Mouse (Mus musculus): ENCODE data around the gene Gbp3. TPM values are rescaled to one million over a fixed set of nuclear protein-coding genes. Genes with fewer than 3 reads are reported as not detected.

Gbp3 gene
- polyA plus RNA-seq, 1 experiment from 2014 or later: 4.3 TPM

DNA sequence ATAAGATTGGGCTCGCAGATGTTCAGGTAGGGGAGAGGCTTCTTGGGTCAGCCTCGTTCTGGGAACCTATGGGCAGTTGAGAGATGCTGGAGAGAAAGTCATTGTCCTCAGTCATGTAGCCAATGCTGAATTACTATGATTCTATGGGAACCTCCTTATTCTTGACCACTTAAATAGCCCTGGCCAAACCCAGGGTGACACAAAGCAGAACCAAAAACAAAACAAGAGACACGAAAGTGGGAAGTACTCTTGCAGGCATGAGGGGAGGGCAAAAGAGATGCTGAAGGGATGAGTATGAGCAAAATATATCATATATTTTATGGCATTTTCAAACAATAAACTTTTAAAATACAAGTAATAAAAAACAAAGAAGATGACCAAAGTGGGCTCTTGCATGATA lies 17.3 kb downstream of the Gbp3 start:
- no peaks in the 10 kb centered on the region for H3K36me3 ChIP-seq (ENCODE audit: control insufficient read depth, insufficient read depth)
- no peak overlapping the region for H3K9ac ChIP-seq (ENCODE audit: low read length)
- ATAC-seq (replicated peaks; ENCODE audit: extremely low read depth, insufficient read depth, low FRiP score): no peak
- H3K27ac ChIP-seq (ENCODE audit: low read length): no peak overlapping the region
- H3K4me2 ChIP-seq (ENCODE audit: low read depth, low read length): no peak overlapping the region
- WGBS: 82% methylated on average over 3 of the region's 3 CpGs
- H3K9me3 ChIP-seq (replicated peaks; ENCODE audit: control insufficient read depth, low read length): no peaks in the 10 kb centered on the region
- no peak overlapping the region for H3K4me3 ChIP-seq (ENCODE audit: low read length)
- no peaks in the 10 kb centered on the region for H3K27me3 ChIP-seq (ENCODE audit: control insufficient read depth, insufficient read depth, low read length)
- no peaks in the 10 kb centered on the region for H3K4me1 ChIP-seq (ENCODE audit: control insufficient read depth, insufficient read depth, low read length)

DNA sequence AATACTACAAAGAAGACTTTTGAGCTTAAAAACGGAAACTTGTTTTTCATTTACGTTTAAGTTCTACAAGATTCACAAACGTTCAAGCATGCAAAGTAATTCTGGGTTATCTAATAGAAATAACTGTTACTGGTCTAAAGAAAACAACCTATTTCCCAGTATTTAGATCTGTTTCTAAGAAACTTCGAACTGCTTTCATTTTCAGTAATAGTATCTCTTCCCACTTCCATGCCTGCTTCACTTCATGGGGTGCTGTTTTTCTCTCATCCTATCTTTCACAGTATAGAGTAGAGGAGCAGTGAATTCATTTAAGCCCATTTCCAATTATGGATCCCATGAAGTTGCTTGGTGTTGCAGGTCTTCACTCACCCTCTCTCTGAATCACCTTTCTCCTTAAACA lies 18.5 kb downstream of the Gbp3 start:
- Histone ChIP-seq H3K27ac (ENCODE audit: low read length) (no peak overlapping the region), H3K4me1 (ENCODE audit: control insufficient read depth, insufficient read depth, low read length) (no peaks in the 10 kb centered on the region), H3K27me3 (ENCODE audit: control insufficient read depth, insufficient read depth, low read length) (no peaks in the 10 kb centered on the region), H3K36me3 (ENCODE audit: control insufficient read depth, insufficient read depth) (no peaks in the 10 kb centered on the region), H3K4me2 (ENCODE audit: low read depth, low read length) (no peak overlapping the region), H3K9ac (ENCODE audit: low read length) (no peak overlapping the region), H3K9me3 (replicated peaks; ENCODE audit: control insufficient read depth, low read length) (no peaks in the 10 kb centered on the region), H3K4me3 (ENCODE audit: low read length) (no peak overlapping the region)
- WGBS: 68% methylated on average over 4 of the region's 4 CpGs
- ATAC-seq (replicated peaks; ENCODE audit: extremely low read depth, insufficient read depth, low FRiP score): no peak

DNA sequence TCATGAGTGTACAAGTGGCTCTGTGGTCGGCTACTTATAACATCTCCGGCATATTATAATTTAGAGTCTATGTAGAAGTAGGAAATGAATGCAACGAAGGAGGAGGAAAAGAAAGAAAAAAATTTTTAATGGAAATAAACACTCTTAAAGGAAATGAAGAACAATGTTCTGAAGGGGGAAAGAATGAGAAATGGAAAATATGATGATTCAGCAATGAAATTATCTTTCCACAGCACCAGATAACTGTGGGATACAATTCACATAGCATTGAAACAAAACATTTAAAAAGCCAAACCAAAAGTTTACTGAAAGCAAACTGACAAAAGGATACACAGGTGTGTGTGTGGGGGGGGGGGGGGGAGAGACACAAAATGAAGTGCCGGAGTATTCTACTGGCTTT lies 23.2 kb downstream of the Gbp3 start:
- no peak for ATAC-seq (replicated peaks; ENCODE audit: extremely low read depth, insufficient read depth, low FRiP score)
- no peaks in the 10 kb centered on the region for H3K9me3 ChIP-seq (replicated peaks; ENCODE audit: control insufficient read depth, low read length)
- no peak overlapping the region for H3K4me3 ChIP-seq (ENCODE audit: low read length)
- WGBS: 87% methylated on average over 4 of the region's 4 CpGs
- no peaks in the 10 kb centered on the region for H3K27me3 ChIP-seq (ENCODE audit: control insufficient read depth, insufficient read depth, low read length)
- H3K36me3 ChIP-seq (ENCODE audit: control insufficient read depth, insufficient read depth): no peaks in the 10 kb centered on the region
- H3K27ac ChIP-seq (ENCODE audit: low read length): no peak overlapping the region
- no peak overlapping the region for H3K9ac ChIP-seq (ENCODE audit: low read length)
- no peaks in the 10 kb centered on the region for H3K4me1 ChIP-seq (ENCODE audit: control insufficient read depth, insufficient read depth, low read length)
- H3K4me2 ChIP-seq (ENCODE audit: low read depth, low read length): no peak overlapping the region

GRCm38 (mm10) chr3:142587386-142587785 lies 27.6 kb downstream of the Gbp3 start:
- no peak for ATAC-seq (replicated peaks; ENCODE audit: extremely low read depth, insufficient read depth, low FRiP score)
- Histone ChIP-seq H3K9ac (ENCODE audit: low read length) (no peak overlapping the region), H3K27me3 (ENCODE audit: control insufficient read depth, insufficient read depth, low read length) (no peaks in the 10 kb centered on the region), H3K36me3 (ENCODE audit: control insufficient read depth, insufficient read depth) (no peaks in the 10 kb centered on the region), H3K4me3 (ENCODE audit: low read length) (no peak overlapping the region), H3K9me3 (replicated peaks; ENCODE audit: control insufficient read depth, low read length) (no peaks in the 10 kb centered on the region), H3K4me2 (ENCODE audit: low read depth, low read length) (no peak overlapping the region), H3K27ac (ENCODE audit: low read length) (no peak overlapping the region), H3K4me1 (ENCODE audit: control insufficient read depth, insufficient read depth, low read length) (no peaks in the 10 kb centered on the region)

- ATAC-seq (replicated peaks; ENCODE audit: extremely low read depth, insufficient read depth, low FRiP score): no peak
- Histone ChIP-seq H3K4me3 (ENCODE audit: low read length) (no peak overlapping the region), H3K4me1 (ENCODE audit: control insufficient read depth, insufficient read depth, low read length) (no peaks in the 10 kb centered on the region), H3K36me3 (ENCODE audit: control insufficient read depth, insufficient read depth) (no peaks in the 10 kb centered on the region), H3K27ac (ENCODE audit: low read length) (no peak overlapping the region), H3K9me3 (replicated peaks; ENCODE audit: control insufficient read depth, low read length) (no peaks in the 10 kb centered on the region), H3K4me2 (ENCODE audit: low read depth, low read length) (no peak overlapping the region), H3K9ac (ENCODE audit: low read length) (no peak overlapping the region), H3K27me3 (ENCODE audit: control insufficient read depth, insufficient read depth, low read length) (no peaks in the 10 kb centered on the region)
- WGBS: 63% methylated on average over 2 of the region's 2 CpGs
These were observed 29.1 kb downstream of the Gbp3 start for GRCm38 (mm10) chr3:142588888-142589287.

DNA sequence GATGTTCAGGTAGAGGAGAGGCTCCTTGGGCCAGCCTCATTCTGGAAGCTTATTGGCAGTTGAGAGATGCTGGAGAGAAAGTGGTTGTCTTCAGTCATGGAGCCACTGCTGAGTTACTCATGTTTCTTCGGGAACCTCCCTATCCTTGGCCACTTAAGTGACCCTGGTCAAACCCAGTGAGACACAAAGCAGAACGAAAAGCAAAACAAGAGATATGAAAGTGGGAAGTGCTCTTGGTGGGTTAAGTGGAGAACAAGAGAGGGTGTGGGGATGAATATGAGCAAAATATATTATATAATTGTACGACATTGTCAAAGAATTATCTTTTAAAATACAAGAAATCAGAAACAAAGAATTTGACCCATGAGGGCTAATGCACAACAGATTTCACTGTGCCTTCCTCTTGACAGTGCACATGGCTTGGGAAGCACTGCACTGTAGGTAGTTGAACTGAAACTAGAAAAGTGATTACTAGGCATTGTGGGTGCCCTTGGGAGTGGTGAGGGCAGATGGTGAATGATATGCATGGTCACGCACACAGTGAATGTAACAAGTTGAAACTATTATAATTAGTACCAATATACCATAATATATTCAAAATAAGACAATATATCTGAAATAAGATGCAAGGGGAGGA lies 30.7 kb downstream of the Gbp3 start:
- no peaks in the 10 kb centered on the region for H3K9me3 ChIP-seq (replicated peaks; ENCODE audit: control insufficient read depth, low read length)

DNA sequence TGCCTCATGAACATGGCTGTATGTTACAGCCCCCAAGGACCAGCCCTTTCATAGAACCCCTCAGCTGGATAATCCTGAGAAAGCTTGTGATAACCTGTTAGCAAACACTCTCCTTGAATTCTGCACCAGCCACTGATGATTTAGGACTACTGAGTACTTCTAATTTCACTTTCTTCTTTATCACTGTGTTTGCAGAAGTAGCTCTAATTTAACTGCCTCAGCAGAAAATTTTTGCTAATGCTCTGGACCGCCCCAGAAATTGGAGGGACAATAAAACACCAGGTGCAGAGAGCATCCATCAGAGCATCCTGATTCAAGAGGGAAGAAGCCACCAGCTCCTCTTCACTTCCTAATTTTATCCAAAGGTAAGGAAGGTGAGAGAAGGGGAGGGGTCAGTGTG lies 34.7 kb downstream of the Gbp3 start, which contains the start of gene Gbp2b:
Gbp2b (plus strand) TSS at position 301 of the 400 bp plus-strand sequence.
- H3K9ac ChIP-seq (ENCODE audit: low read length): no peak within 1 kb of the TSS
- H3K4me3 ChIP-seq (ENCODE audit: low read length): no peak within 1 kb of the TSS
- H3K9me3 ChIP-seq (replicated peaks; ENCODE audit: control insufficient read depth, low read length): no peaks in the 10 kb centered on the region
- no peak for ATAC-seq (replicated peaks; ENCODE audit: extremely low read depth, insufficient read depth, low FRiP score)
- no peaks in the 10 kb centered on the region for H3K36me3 ChIP-seq (ENCODE audit: control insufficient read depth, insufficient read depth)
- no peaks in the 10 kb centered on the region for H3K27me3 ChIP-seq (ENCODE audit: control insufficient read depth, insufficient read depth, low read length)
- no peak within 1 kb of the TSS for H3K27ac ChIP-seq (ENCODE audit: low read length)
- H3K4me2 ChIP-seq (ENCODE audit: low read depth, low read length): no peak within 1 kb of the TSS
- 81% methylated on average over 1 of the region's 1 CpGs for WGBS
- H3K4me1 ChIP-seq (ENCODE audit: control insufficient read depth, insufficient read depth, low read length): no peaks in the 10 kb centered on the region

More for the DNA sequence above, 30.7 kb downstream of the Gbp3 start:
- 68% methylated on average over 4 of the region's 4 CpGs for WGBS
- no peaks in the 10 kb centered on the region for H3K4me1 ChIP-seq (ENCODE audit: control insufficient read depth, insufficient read depth, low read length)
- H3K9ac ChIP-seq (ENCODE audit: low read length): no peak overlapping the region
- no peaks in the 10 kb centered on the region for H3K36me3 ChIP-seq (ENCODE audit: control insufficient read depth, insufficient read depth)
- no peak overlapping the region for H3K4me3 ChIP-seq (ENCODE audit: low read length)
- H3K4me2 ChIP-seq (ENCODE audit: low read depth, low read length): no peak overlapping the region
- no peaks in the 10 kb centered on the region for H3K27me3 ChIP-seq (ENCODE audit: control insufficient read depth, insufficient read depth, low read length)
- H3K27ac ChIP-seq (ENCODE audit: low read length): no peak overlapping the region
- no peak for ATAC-seq (replicated peaks; ENCODE audit: extremely low read depth, insufficient read depth, low FRiP score)

DNA sequence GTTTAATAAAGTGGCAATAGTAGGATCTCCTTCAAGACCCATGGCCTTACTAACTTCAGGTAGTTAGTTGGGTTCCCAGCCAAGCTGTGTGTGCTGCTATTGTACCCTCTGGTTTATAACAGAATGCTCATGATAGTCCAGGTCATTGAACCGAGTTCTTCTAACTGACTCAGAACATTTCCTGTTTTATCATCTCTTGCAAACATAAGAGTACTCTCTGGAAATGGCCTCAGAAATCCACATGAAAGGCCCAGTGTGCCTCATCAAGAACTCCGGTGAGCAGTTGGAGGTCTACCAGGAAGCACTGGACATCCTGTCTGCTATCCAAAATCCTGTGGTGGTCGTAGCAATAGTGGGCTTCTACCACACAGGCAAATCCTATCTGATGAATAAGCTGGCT lies 38.1 kb downstream of the Gbp3 start:
- Histone ChIP-seq H3K9me3 (replicated peaks; ENCODE audit: control insufficient read depth, low read length) (no peaks in the 10 kb centered on the region), H3K36me3 (ENCODE audit: control insufficient read depth, insufficient read depth) (no peaks in the 10 kb centered on the region), H3K4me3 (ENCODE audit: low read length) (no peak overlapping the region), H3K27me3 (ENCODE audit: control insufficient read depth, insufficient read depth, low read length) (no peaks in the 10 kb centered on the region), H3K4me2 (ENCODE audit: low read depth, low read length) (no peak overlapping the region), H3K27ac (ENCODE audit: low read length) (no peak overlapping the region), H3K9ac (ENCODE audit: low read length) (no peak overlapping the region), H3K4me1 (ENCODE audit: control insufficient read depth, insufficient read depth, low read length) (no peaks in the 10 kb centered on the region)
- WGBS: 61% methylated on average over 3 of the region's 3 CpGs
- ATAC-seq (replicated peaks; ENCODE audit: extremely low read depth, insufficient read depth, low FRiP score): no peak

DNA sequence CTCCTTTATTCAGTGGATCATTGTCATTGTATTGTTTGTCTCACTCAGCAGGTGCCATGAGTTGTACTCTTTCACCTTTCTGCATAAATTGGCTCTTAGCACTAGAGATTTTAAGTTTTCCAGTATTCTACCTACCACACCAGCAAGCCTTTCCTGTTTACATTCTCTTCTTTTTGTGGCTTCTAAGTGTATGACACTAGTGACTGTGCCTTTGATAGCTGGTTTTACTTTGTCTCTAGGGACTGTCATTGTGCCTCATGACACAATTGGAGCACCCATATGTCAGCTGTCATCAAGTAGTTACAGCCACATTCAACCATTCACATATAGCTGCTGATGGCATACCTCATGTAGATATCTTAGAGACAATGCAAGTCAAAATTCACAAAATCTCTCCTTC lies 41.8 kb downstream of the Gbp3 start:
- Histone ChIP-seq H3K27ac (ENCODE audit: low read length) (no peak overlapping the region), H3K4me2 (ENCODE audit: low read depth, low read length) (no peak overlapping the region), H3K9ac (ENCODE audit: low read length) (no peak overlapping the region), H3K36me3 (ENCODE audit: control insufficient read depth, insufficient read depth) (no peaks in the 10 kb centered on the region), H3K9me3 (replicated peaks; ENCODE audit: control insufficient read depth, low read length) (no peaks in the 10 kb centered on the region), H3K4me3 (ENCODE audit: low read length) (no peak overlapping the region), H3K27me3 (ENCODE audit: control insufficient read depth, insufficient read depth, low read length) (no peaks in the 10 kb centered on the region), H3K4me1 (ENCODE audit: control insufficient read depth, insufficient read depth, low read length) (no peaks in the 10 kb centered on the region)
- ATAC-seq (replicated peaks; ENCODE audit: extremely low read depth, insufficient read depth, low FRiP score): no peak
